Mouse (Mus musculus): ENCODE results near the gene Gm6657. TPM values are rescaled to one million over a fixed set of nuclear protein-coding genes. Genes with fewer than 3 reads are reported as not detected.
A peak's percentile ranks its signal among the peaks of the same experiment; 100 is the strongest.

The Gm6657 gene
- total RNA-seq, 2 experiments from 2014 or later = not detected

DNA sequence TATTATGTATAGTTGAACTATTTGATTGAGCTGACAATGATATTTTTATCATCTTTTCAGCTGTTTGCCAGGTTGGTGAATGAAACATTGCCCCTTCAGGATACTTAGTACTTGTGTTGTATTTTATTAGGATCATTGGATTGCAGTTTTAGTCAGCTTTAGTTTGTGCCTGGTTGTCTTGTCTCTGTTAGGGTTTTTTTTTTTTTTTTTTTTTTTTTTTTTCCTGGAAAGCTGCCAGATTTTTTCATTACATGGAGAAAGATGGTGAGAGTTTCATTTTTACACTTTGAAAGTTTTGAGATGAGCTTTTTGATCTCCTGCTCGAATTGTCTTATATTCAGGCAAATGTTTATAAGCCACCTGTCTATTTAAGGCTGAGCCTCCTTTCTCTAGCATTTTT is 54.3 kb downstream of the Gm6657 start:
- intact Hi-C loops (cut with DNase I) = no loop called here
- DNase-seq (ENCODE audit: low spot score in 2 of 2) = no peak

DNA sequence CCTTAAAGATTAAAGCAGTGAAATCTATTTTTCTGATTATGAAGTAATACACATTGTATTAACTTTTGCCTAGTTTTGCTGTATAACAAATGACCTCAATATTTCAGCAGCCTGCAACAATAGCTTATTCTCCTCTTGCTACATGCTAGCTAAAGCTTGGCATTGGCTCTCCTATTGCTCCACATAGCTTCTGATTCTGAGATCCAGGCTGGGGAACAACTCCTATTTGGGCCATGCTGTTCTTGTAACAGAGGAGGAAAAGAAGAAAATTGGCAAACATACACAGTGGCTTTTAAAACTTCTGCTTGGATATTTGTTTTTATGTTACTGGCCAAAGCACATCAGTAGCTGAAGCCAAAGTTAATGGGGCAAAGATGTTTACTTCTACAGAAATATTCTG is 55.1 kb downstream of the Gm6657 start:
- peak in 1 of 2 experiments; percentile 6 for DNase-seq (ENCODE audit: low spot score in 2 of 2)
- intact Hi-C loops (cut with DNase I) = no loop called here

Other genes starting within 250 kb of the Gm6657 start
- 10 to 100 TPM; 68.8 to 71.9 TPM for gene Gphn, start 32.1 kb downstream of the Gm6657 start, total RNA-seq (2021)